Mouse (Mus musculus) neural tube, embryonic 10.5 days (tissue): ENCODE results near the gene Dmbt1.
"Not testable (repeated sequence)": the region's sequence is repeated elsewhere in the genome, so short reads cannot be mapped to it uniquely, and the experiment has no call there.

ENCODE experiments used
- DNase-seq: peaks from one replicate; pipeline ENCODE4 v3.0.0-alpha.2; 2017; ENCODE audit warnings: low spot score; ENCODE audit errors: extremely low spot score

Gene Dmbt1

GRCm38 (mm10) chr7:131049829-131050228 is 18.0 kb downstream of the Dmbt1 start:
- not testable (repeated sequence) for DNase-seq

DNA sequence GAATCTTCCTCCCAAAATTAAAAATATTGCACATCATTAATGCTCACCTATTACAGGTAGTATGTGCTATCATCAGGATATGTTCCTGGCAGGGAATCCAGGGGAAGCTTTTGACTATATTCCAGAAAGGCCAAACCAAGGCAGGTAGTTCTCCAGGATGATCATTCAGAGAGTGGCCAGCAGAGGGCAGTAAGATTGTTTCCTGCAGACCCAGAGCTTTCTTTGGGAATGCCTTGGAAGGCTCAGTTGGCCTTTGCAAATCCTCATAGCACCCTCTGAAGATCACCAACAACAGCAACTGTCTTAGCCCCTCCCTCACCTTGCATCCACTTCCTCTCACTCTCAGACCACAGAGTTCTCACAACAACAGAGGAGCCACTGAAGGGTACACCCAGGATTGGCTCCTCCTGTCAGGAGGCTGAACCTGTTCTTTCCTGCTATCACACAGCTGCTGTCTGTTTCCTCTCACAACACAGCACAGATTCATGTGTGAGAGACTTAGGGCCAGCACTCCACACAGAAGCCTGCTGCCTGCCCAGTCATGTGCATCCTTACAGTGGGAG is 23.0 kb downstream of the Dmbt1 start:
- peak; percentile 16 for DNase-seq

- not testable (repeated sequence) for DNase-seq
Measured at GRCm38 (mm10) chr7:131057918-131058317, 26.1 kb downstream of the Dmbt1 start.

DNA sequence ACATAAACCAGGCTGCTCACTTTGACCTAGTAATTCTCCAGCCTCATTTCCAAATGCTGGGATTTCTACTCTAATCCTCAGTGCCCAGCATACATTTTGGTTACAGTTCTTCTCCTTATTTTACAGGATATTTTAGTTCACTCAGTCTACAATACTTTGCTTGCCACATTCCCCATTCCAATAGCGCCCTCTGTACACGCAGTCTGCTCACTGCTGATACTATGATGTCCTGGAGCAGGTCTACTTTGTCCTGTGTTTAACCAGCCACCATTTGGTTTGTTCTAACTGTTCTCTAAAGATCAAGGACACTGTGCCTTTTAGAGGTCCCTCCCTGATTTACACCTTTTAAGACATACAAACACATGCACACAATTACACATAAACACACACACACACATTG is 28.0 kb downstream of the Dmbt1 start:
- DNase-seq = not testable (repeated sequence)

GRCm38 (mm10) chr7:131062541-131062940 is 30.7 kb downstream of the Dmbt1 start:
- no peak for DNase-seq

DNA sequence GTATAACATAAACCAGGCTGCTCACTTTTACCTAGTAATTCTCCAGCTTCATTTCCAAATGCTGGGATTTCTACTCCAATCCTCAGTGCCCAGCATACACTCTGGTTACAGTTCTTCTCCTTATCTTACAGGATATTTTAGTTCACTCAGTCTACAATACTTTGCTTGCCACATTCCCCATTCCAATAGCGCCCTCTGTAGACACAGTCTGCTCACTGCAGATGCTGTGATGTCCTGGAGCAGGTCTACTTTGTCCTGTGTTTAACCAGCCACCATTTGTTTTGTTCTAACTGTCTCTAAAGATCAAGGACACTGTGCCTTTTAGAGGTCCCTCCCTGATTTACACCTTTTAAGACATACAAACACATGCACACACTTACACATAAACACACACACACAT is 36.3 kb downstream of the Dmbt1 start:
- peak; percentile 14 for DNase-seq

DNA sequence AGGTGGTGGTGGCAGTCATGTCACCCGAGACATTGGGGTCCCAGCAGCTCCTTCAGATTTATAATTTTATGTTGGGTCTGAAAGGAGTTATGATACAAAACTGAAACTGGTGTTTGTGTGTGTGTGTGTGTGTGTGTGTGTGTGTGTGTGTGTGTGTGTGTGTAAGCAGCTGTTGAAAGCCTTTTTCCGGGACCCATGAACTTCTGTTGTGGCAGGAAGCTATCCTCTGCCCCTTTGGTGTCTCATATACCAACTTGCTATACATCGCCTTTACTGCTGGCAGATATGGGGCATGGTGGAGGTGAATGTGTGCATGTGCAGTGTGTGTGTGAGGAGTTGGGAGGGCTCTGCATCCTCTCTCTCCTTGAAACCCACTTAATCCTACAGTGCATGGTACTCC is 41.6 kb downstream of the Dmbt1 start:
- not testable (repeated sequence) for DNase-seq

GRCm38 (mm10) chr7:131074098-131074497 is 42.2 kb downstream of the Dmbt1 start:
- not testable (repeated sequence) for DNase-seq

DNA sequence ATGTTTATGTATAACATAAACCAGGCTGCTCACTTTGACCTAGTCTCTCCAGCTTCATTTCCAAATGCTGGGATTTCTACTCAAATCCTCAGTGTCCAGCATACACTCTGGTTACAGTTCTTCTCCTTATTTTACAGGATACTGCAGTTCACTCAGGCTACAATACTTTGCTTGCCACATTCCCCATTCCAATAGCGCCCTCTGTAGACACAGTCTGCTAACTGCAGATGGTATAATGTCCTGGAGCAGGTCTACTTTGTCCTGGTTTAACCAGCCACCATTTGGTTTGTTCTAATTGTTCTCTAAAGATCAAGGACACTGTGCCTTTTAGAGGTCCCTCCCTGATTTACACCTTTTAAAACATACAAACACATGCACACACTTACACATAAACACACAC is 44.1 kb downstream of the Dmbt1 start:
- peak; percentile 17 for DNase-seq

DNA sequence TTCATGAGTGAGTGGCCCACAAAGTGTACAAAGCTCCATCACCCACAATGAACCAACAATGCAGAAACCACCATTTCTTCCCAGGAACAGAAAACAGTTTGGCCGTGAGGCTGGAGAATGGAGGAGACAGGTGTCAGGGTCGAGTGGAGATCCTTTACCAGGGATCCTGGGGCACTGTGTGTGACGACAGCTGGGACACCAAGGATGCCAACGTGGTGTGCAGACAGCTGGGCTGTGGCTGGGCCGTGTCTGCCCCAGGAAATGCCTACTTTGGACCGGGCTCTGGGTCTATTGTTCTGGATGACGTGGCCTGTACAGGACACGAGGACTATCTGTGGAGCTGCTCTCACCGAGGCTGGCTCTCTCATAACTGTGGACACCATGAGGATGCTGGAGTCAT is 50.5 kb downstream of the Dmbt1 start:
- DNase-seq = not testable (repeated sequence)

- DNase-seq = peak; percentile 41
Measured at GRCm38 (mm10) chr7:131112486-131112885, 80.6 kb downstream of the Dmbt1 start.

DNA sequence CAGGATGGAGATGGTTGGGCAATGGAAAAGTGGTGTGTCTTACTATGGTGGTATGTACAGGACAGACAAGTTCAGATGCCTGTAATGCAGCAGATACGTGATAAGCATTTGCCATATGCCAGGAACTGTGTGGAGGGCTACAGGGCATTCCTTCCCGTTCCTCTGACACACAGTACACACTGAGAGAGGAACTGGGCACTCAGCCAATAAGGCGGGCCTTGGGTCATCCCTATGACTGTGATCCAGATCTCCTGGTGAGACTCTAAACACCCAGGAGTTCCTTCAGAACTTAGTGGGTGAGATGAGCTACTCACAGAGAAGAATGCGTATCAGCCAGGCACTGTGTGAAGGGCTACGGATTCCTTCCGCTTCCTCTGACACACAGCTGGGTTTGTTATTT is 81.8 kb downstream of the Dmbt1 start:
- DNase-seq = no peak

DNA sequence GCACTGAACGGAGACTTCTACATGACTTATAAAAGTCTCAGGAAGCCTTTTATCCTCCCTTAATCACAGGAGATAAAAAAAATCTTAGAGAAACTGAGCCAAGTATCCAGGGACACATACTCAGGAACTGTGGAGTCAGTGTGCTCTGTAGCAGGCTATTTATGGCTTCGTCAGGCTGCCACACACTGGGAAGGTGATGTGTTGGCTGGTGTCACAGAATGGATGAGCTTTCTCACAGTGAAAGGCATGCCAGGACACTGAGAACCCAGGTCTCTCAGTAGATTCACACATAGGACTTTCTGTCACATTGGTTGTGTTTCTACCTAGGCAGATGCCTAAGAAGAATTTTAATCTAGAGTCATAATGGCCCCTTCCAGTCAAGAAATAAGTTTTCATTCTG is 82.6 kb downstream of the Dmbt1 start:
- no peak for DNase-seq

DNA sequence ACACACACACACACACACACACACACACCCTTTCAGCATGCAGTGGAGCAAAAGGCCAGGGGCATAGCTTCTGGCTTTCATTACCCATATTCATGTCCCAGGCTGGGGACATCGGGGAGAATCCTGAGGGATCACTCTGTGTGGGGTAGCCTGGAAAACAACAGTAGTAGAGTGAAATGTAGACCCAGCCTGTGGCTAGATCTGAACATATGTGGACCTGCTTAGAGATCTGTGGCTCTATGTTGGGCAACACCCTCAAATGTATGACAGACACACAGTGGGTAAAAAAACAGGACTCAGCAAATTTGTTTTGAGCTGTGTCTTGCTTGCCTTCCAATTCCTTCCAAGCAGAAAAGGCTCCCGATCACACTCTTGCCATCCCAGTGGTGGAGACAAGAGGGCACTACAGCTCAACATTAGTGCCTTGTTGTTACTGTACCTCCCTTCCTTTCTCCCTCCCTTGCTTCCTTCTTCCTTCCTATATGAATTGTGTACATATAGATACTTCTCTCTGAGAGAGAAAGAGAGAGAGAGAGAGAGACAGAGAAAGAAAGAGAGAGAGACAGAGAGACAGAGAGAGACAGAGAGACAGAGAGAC is 90.5 kb downstream of the Dmbt1 start:
- DNase-seq = no peak

GRCm38 (mm10) chr7:131130021-131130420 is 98.2 kb downstream of the Dmbt1 start:
- DNase-seq = peak; percentile 19

DNA sequence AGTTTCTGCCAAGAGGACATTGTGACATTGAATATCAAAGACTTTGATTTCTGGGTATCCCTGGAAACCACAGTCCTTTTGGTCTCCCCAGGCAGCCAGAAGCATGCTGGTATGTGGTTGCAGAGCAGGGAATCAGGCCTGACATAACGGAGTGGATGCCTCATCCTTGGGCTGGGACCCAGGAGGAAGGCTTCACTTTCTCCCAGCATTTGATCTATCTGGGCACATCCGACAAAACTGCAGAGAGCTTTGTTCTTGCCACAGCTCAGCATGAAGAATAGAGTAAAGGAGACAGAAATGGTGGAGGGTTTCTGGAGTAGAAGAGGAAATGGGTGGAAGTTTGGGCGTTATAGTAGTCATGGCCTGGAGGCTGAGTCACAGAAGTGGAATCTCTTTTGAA is 101.3 kb downstream of the Dmbt1 start:
- DNase-seq = no peak

- DNase-seq = peak; percentile 3
Measured at GRCm38 (mm10) chr7:131146214-131146613, 114.4 kb downstream of the Dmbt1 start, which contains the start of gene 4933402N03Rik. TSS of gene 4933402N03Rik (minus strand) at chr7:131146314.

GRCm38 (mm10) chr7:131150179-131150578 is 118.3 kb downstream of the Dmbt1 start:
- DNase-seq = no peak

DNA sequence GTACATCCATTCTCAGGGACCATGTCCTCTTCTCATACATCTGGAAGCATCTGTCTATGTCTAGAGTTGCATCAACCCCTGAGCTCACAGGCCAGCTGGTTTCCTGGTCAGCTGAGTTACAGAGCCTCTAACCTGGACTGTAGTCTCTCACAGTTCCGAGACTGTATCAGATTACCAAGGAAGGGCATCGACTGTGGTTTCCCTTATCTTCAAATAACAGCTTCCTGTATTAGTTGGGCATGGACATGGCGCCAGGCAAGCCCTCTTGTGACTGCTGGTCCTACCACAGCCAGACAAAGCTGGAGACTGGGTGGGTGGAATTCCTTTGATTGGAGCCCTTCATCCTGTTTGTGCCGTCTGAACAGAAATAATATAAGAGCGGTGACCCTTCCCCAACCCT is 121.2 kb downstream of the Dmbt1 start:
- no peak for DNase-seq

GRCm38 (mm10) chr7:131162251-131162650 is 130.4 kb downstream of the Dmbt1 start:
- no peak for DNase-seq

DNA sequence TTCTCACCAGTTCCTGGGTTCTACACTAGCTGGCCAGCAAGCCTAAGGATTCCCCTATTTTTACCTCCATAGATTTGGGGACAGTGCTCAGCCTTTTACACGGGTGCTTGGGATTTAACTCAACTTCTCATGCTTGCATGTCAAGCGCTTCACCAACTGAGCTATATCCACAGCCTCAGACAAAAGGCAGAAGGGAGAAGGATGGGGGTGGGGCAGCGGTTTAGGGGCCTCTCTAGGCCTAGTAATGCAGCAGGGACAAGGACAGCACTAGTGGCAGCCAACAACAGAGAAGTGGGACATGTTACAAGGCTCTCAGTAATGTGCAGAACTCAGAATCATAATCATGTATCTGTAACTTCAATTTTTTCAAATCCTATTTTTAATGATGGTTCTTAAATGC is 135.9 kb downstream of the Dmbt1 start:
- no peak for DNase-seq

GRCm38 (mm10) chr7:131169099-131169498 is 137.2 kb downstream of the Dmbt1 start:
- DNase-seq = no peak
